Mouse (Mus musculus) embryonic facial prominence, embryonic 11.5 days (tissue): Measurements from ENCODE around the gene Maob. TPM values are rescaled to one million over a fixed set of nuclear protein-coding genes. Genes with fewer than 3 reads are reported as not detected.

Experiments
- polyA plus RNA-seq: library from polyadenylated mRNA; unstranded; fragments of >200 nt; fragmentation: Nextera tagmentation; extraction: Ambion mirVana; gene quantifications from 2 replicates; pipeline ENCODE4 v1.2.1, GENCODE M21; 2014

The Maob gene
- polyA plus RNA-seq, 1 experiment from 2014 or later = 20.2 TPM

Other genes starting within 250 kb of the Maob start
- 17.4 and 18.3 TPM in 2 replicates for gene Maoa, start 197.7 kb downstream of the Maob start, polyA plus RNA-seq
- gene Ndp, start 94.4 kb upstream of the Maob start, polyA plus RNA-seq = 2.5 and 2.6 TPM in 2 replicates